Mouse (Mus musculus) ES-E14 (cell line): Measurements from ENCODE around the gene Slc16a5. TPM values are rescaled to one million over a fixed set of nuclear protein-coding genes. Genes with fewer than 3 reads are reported as not detected.

ENCODE experiments used
- DNase-seq: peaks from one replicate; pipeline ENCODE4 v3.0.0-alpha.2; 2013; ENCODE audit warnings: low read depth, low spot score
- H3K27ac ChIP-seq: 2 replicates; pipeline ENCODE4 v1.5.1; 2012; ENCODE audit warnings: low read depth, mild to moderate bottlenecking, low read length, moderate library complexity, mixed read lengths; ENCODE audit not compliant: poor library complexity, insufficient read depth, severe bottlenecking
- H3K36me3 ChIP-seq: 2 replicates; pipeline ENCODE4 v1.6.1; 2012; ENCODE audit warnings: mild to moderate bottlenecking, low read length, moderate library complexity, mixed read lengths; ENCODE audit not compliant: control insufficient read depth, poor library complexity, insufficient read depth, severe bottlenecking
- H3K4me1 ChIP-seq, 2 experiments: fragments of 150-350 bp in 1 of 2; sonication (generic) in 1 of 2; 2 replicates each; pipeline ENCODE4 v1.6.1; 2012; ENCODE audit warnings: low read length in 2 of 2, mild to moderate bottlenecking in 1 of 2, mixed read lengths in 1 of 2; ENCODE audit not compliant: control insufficient read depth in 2 of 2, insufficient read depth in 2 of 2, poor library complexity in 1 of 2
- H3K4me3 ChIP-seq, 2 experiments: fragments of 150-350 bp in 1 of 2; sonication (generic) in 1 of 2; 2 replicates each; pipeline ENCODE4 v1.5.1; 2012; ENCODE audit warnings: low read length in 2 of 2, low read depth in 1 of 2, mild to moderate bottlenecking in 1 of 2, mixed read lengths in 1 of 2; ENCODE audit not compliant: insufficient read depth in 1 of 2, poor library complexity in 1 of 2, severe bottlenecking in 1 of 2
- H3K9ac ChIP-seq: 2 replicates; pipeline ENCODE4 v1.6.1; 2012; ENCODE audit warnings: low read depth, mild to moderate bottlenecking, low read length, mixed read lengths; ENCODE audit not compliant: poor library complexity, insufficient read depth, severe bottlenecking
- H3K9me3 ChIP-seq: fragments of 150-350 bp; sonication (generic); 2 replicates; pipeline ENCODE4 v1.6.1; 2012; ENCODE audit warnings: low read depth, mild to moderate bottlenecking, low read length; ENCODE audit not compliant: control insufficient read depth, insufficient read depth
- CHD2 ChIP-seq: IDR thresholded peaks from 2 replicates; pipeline ENCODE4 v1.6.1; 2014; ENCODE audit warnings: mild to moderate bottlenecking, low read depth, low read length, inconsistent platforms
- HCFC1 ChIP-seq: IDR thresholded peaks from 2 replicates; pipeline ENCODE4 v1.6.1; 2012; ENCODE audit warnings: low read length, inconsistent platforms, borderline replicate concordance; ENCODE audit not compliant: insufficient read depth
- MAFK ChIP-seq: IDR thresholded peaks from 2 replicates; pipeline ENCODE4 v1.6.1; 2014; ENCODE audit warnings: mild to moderate bottlenecking, low read depth, low read length, inconsistent platforms; ENCODE audit not compliant: insufficient read depth
- ZC3H11A ChIP-seq: IDR thresholded peaks from 2 replicates; pipeline ENCODE4 v1.6.1; 2012; ENCODE audit warnings: low read depth, mild to moderate bottlenecking, inconsistent platforms, low read length, borderline replicate concordance
- ZNF384 ChIP-seq: IDR thresholded peaks from 2 replicates; pipeline ENCODE4 v1.6.1; 2012; ENCODE audit warnings: low read depth, low read length, inconsistent platforms
- in situ Hi-C, 2 experiments: fragments of 600-800 bp; cut with MboI; formaldehyde crosslinking; loops; one replicate each; pipeline ENCODE4 v1.15.1; 2025; ENCODE audit warnings: low sequenced_read_pairs in 2 of 2, inconsistent platforms in 1 of 2; ENCODE audit not compliant: unreplicated experiment in 2 of 2
- total RNA-seq: library from RNA; depleted of rRNA; stranded (reverse); fragments of 300-350 nt; gene quantifications from 2 replicates; pipeline ENCODE4 v1.2.3, GENCODE M21; 2012

Gene Slc16a5
- total RNA-seq, 1 experiment, result 1.6 TPM

DNA sequence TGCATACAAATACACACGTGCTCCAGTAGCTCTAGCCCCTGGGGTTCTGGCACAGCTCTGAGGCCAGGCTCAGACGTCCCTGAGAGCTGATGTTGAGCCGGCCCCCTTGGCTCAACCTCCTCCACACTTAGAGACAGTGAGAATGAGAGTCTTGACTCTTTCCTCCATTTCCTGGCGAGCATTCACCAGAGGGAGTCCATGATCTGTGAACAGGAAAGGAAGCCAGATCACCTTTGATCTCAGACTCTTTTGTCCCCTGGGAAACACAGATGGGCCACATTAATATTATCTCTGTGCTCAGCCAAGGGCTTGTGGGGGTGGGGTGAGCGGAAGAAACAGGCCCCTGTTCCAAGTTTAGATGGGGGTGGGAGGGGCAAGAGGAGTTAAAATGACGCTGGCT lies 4.9 kb upstream of the Slc16a5 start:
- H3K9me3 ChIP-seq, result no peaks in the 10 kb centered on the region
- TF ChIP-seq ZC3H11A, result no peak
- no peak for TF ChIP-seq HCFC1
- no peak for TF ChIP-seq CHD2
- TF ChIP-seq ZNF384, result no peak
- TF ChIP-seq MAFK, result no peak
- no peak for DNase-seq
- no peak overlapping the region for H3K4me3 ChIP-seq
- in situ Hi-C loops, result no loop called here
- no peak overlapping the region for H3K9ac ChIP-seq
- H3K36me3 ChIP-seq, result no peaks in the 10 kb centered on the region
- H3K4me1 ChIP-seq, result peaks cover 2 to 14% of the 10 kb centered on the region in 2 experiments; a peak in 1 of 4 replicates
- H3K27ac ChIP-seq, result no peak overlapping the region

DNA sequence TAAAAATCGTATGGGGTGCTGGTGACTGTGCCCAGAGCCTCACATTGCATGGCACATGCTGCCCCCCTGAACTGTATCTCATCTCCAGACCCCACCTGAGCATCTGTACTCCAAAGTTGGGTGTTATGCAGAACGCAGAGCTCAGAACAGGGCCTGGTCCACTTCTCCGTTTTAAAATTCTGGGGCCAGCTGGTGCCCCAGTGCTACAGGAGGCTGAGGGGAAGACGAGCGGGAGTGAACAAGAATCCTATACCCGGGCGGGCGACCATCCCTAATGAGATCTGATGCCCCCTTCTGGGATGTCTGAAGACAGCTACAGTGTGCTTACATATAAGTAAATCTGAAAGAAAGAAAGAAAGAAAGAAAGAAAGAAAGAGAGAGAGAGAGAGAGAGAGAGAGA lies 1.3 kb upstream of the Slc16a5 start:
- Histone ChIP-seq H3K36me3 (no peaks in the 10 kb centered on the region), H3K27ac (no peak overlapping the region), H3K9ac (no peak overlapping the region), H3K4me1 (peaks cover 9 to 36% of the 10 kb centered on the region in 2 experiments), H3K9me3 (no peaks in the 10 kb centered on the region), H3K4me3 (no peak overlapping the region)
- no peak for DNase-seq
- TF ChIP-seq CHD2 (no peak), ZC3H11A (no peak), MAFK (no peak), ZNF384 (no peak), HCFC1 (no peak)
- in situ Hi-C loops, result no loop called here

DNA sequence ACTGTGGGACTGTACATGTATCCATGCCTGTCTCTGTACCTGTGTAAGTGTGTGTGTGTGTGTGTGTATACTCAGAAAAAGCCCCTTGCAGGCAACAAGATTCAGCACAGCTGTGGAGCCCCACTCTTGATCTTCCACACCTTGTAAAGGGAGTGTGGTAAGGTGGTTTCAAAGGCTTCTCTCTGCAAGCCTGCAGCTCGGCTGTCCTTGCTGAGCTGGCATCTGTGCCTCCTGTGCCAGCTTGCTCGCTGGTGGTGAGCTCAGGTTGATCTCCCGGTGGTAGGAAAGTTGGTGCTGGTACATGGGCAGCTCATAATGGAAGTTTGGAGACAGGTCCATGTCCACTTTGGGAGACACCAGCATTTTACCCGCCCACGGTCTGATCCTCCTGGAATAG lies 430 bp upstream of the Slc16a5 start:
- Histone ChIP-seq H3K9me3 (no peaks in the 10 kb centered on the region), H3K9ac (no peak overlapping the region), H3K4me1 (peaks cover 7 to 29% of the 10 kb centered on the region in 2 experiments), H3K4me3 (no peak overlapping the region), H3K36me3 (no peaks in the 10 kb centered on the region), H3K27ac (no peak overlapping the region)
- no peak for DNase-seq
- in situ Hi-C loops, result no loop called here
- TF ChIP-seq ZC3H11A, result no peak

DNA sequence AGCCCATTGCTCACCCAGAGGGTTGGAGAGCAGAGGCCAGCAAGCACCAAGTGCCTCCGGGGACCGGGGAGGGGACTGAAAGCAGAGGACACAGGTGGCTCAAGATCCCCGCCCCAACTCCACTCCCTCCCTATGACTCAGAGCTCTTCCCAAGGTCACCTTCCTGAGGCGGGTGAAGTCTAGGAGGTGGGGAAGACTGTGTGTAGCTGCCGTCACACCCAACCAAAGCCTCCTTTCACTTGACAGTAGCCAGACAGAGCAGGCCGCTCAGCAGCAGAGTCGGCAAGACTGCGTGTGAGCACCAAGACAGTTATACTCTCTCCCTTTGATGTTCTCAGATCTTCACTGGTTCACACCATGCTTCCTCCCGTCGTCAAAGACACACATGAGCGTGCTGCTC lies 1.1 kb downstream of the Slc16a5 start:
- no peak for TF ChIP-seq MAFK
- no peak for TF ChIP-seq CHD2
- TF ChIP-seq ZC3H11A, result no peak
- TF ChIP-seq ZNF384, result no peak
- TF ChIP-seq HCFC1, result no peak
- Histone ChIP-seq H3K36me3 (no peaks in the 10 kb centered on the region), H3K9me3 (no peaks in the 10 kb centered on the region), H3K9ac (no peak overlapping the region), H3K4me3 (no peak overlapping the region), H3K4me1 (peaks cover 7 to 29% of the 10 kb centered on the region in 2 experiments), H3K27ac (no peak overlapping the region)
- in situ Hi-C loops, result no loop called here
- DNase-seq, result no peak

DNA sequence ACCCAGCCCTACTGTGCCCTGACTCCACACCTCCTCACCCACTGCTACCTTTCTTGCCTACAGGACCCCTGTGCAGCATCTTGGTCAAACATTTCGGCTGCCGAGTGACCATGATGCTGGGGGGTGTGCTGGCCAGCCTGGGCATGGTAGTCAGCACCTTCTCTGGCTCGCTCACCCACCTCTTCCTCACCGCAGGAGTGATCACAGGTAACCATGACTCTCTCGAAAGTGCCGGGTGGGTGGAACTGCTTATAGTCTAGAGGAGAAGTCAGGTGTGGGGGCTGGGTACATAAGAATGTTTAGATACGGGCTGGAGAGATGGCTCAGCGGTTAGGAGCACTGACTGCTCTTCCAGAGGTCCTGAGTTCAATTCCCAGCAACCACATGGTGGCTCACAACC lies 2.6 kb downstream of the Slc16a5 start:
- in situ Hi-C loops, result no loop called here
- Histone ChIP-seq H3K4me3 (no peak overlapping the region), H3K9ac (no peak overlapping the region), H3K9me3 (no peaks in the 10 kb centered on the region), H3K4me1 (peaks cover 7 to 33% of the 10 kb centered on the region in 2 experiments), H3K27ac (no peak overlapping the region), H3K36me3 (no peaks in the 10 kb centered on the region)
- no peak for DNase-seq
- TF ChIP-seq CHD2, result no peak
- no peak for TF ChIP-seq ZC3H11A
- no peak for TF ChIP-seq HCFC1
- no peak for TF ChIP-seq ZNF384
- no peak for TF ChIP-seq MAFK
